Mouse (Mus musculus): ENCODE data around the gene Lrrc26.
A peak's percentile ranks its signal among the peaks of the same experiment; 100 is the strongest.
"Not testable (repeated sequence)": the region's sequence is repeated elsewhere in the genome, so short reads cannot be mapped to it uniquely, and the experiment has no call there.

The Lrrc26 gene

GRCm38 (mm10) chr2:25289651-25290050 is at the start of gene Lrrc26:
TSS of gene Lrrc26 (plus strand) at chr2:25289915.
- DNase-seq (ENCODE audit: low spot score in 2 of 2): no peak

DNA sequence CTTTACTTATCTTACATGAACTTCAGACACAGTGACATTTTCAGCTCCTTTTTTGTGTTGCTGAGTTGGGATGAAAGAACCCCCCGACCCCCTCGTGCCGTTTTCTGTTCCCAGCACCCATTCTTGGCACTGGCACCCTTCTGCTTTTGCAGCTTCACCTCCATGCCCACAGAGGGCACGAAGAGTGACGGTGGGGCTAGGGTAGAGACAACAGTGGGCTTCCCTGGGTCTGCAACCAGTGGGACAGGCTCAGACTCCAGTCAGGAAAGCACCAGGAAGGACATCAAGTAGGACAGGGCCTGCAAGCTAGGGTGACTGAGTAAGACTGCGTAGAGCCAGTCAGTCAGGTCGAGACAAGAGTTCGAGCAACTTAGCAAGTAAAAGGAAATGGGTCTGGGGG is 49.4 kb upstream of the Lrrc26 start:
- DNase-seq (ENCODE audit: low spot score in 2 of 2): no peak

DNA sequence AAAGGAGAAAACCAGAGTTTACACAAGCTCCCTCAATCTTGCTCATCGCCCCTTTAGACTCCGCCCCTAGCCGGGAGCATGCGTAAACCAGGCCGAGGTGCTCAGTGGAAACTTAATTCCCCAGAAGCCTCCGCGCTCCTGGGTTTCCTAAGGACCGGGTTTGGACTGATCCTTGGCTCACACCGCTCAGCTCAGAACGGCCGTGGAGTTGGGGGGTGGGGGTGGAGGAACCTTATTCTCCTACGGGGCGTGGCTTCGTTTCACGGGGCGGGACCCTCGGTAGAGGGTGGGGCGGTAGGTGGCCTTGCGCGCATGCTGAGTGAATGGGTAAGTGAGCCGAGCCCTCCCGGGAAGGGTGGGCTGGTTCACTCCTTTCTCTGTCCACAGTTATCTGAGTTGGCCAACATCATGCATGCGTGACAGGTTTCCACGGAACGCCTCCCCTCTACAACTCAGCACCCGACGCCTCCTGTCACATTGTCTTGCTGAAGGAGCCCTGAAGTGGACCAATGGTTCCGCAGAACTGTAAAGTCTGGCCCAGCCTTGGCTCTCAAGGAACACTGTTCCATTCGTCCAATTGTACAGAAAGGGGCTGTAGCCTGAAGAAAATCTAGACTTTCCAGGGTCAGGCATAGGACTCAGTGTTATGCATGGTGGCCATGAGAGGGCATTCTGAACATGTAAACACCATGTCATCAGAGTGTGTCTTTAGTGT is 48.8 kb upstream of the Lrrc26 start:
- no peak for DNase-seq (ENCODE audit: low spot score in 2 of 2)

DNA sequence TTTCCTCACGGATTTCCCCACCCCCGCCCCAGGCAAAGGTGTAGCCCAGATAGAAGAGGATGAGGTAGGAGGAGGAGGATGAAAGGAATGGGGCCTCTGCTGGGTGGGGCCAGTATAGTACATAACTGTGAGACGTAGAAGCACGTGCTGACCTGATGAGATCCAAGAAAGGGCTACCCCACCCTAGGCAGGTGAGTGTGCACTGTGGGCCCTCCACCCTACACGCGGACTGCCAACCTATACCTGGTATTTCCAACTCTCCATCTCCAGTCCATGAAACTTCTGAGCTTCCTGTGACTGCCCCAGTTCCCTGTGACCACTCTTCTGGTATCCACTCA is 48.3 kb upstream of the Lrrc26 start:
- DNase-seq (ENCODE audit: low spot score in 2 of 2): no peak

GRCm38 (mm10) chr2:25242101-25242506 is 47.6 kb upstream of the Lrrc26 start, which contains the start of the genes Rnf208 and Cysrt1:
TSS of gene Rnf208 (plus strand) at chr2:25242255.
TSS of gene Cysrt1 (minus strand) at chr2:25242452.
- DNase-seq (ENCODE audit: low spot score in 2 of 2): peak in 1 of 2 experiments; percentile 35

GRCm38 (mm10) chr2:25243342-25243741 is 46.4 kb upstream of the Lrrc26 start:
- DNase-seq (ENCODE audit: low spot score in 2 of 2): no peak

GRCm38 (mm10) chr2:25244144-25244543 is 45.6 kb upstream of the Lrrc26 start:
- DNase-seq (ENCODE audit: low spot score in 2 of 2): no peak

GRCm38 (mm10) chr2:25246183-25247072 is 43.3 kb upstream of the Lrrc26 start, which contains the start of gene AL732309.1:
TSS of gene AL732309.1 (minus strand) at chr2:25246863.
- no peak for DNase-seq (ENCODE audit: low spot score in 2 of 2)

DNA sequence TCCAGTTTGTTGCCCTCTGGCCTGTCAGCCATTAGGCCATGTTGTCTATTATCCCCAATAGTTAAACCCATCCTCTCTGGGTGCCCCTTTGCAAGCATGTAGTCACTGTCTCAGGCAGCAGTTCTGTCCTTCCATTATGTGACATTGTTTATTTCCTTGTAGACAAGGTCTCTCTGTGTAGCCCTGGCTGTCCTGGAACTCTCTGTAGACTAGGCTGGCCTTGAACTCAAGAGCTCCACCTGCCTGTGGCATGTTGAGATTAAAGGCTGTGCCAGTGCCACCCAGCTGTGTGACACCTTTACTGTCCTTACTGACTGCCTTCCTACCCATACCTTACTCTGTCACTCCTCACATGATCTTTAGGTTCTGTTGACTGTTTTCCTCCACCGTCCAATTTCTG is 37.4 kb upstream of the Lrrc26 start:
- DNase-seq (ENCODE audit: low spot score in 2 of 2): no peak

GRCm38 (mm10) chr2:25255284-25255779 is 34.4 kb upstream of the Lrrc26 start, which contains the start of gene Tmem203:
TSS of gene Tmem203 (plus strand) at chr2:25255439.
- peak; percentile 78 to 82 for DNase-seq (ENCODE audit: low spot score in 2 of 2)

- peak; percentile 40 to 68 for DNase-seq (ENCODE audit: low spot score in 2 of 2)
These were observed 33.1 kb upstream of the Lrrc26 start for GRCm38 (mm10) chr2:25256443-25257109.

- not testable (repeated sequence) for DNase-seq (ENCODE audit: low spot score in 2 of 2)
These were observed 32.5 kb upstream of the Lrrc26 start for GRCm38 (mm10) chr2:25257250-25257649.

- no peak for DNase-seq (ENCODE audit: low spot score in 2 of 2)
These were observed 30.8 kb upstream of the Lrrc26 start for GRCm38 (mm10) chr2:25258887-25259286.

DNA sequence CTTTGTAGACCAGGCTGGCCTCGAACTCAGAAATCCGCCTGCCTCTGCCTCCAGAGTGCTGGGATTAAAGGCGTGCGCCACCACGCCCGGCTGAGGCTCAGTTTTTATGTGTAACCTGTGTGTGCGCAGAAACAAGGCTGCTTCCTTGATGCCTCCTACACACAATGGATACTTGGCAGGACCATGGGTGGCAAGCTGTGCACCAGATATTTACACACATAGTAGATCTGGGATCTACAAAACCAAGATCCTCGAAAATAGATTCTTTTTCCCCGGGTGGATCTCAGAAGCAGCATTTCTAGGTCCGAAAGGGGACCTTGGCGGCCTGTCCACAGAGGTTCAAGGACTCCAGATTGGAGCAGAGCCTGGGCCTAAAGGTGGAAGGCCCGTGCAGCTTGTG is 27.8 kb upstream of the Lrrc26 start:
- DNase-seq (ENCODE audit: low spot score in 2 of 2): no peak

DNA sequence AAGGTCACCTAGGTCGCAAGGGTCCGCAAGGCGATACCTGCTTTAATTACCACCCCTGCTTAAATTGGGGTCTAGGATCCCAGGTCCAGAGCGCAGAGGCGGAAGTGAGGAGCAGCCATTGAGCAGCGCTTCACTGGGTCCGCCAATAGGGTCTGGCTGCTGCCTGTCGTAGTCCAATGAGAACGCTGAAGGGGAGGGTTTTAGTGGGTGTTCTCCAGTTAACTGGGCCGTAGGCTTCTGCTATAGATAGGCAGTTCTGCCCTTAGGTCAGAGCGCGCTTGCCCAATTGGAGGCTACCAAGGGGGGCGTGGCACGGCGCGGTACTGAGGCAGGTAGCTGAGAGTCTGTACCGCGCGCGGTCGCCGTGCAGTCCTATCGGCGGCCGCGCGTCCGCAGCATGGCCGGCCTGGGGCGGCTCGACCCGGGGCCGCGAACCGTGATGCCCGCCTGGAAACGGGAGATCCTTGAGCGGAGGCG is 27.4 kb upstream of the Lrrc26 start, which contains the start of gene Tprn:
Gene Tprn, plus strand, starts transcription at position 328 of the 477 bp plus-strand sequence.
- peak; percentile 92 to 94 for DNase-seq (ENCODE audit: low spot score in 2 of 2)

- peak; percentile 47 to 63 for DNase-seq (ENCODE audit: low spot score in 2 of 2)
These were observed 26.7 kb upstream of the Lrrc26 start for GRCm38 (mm10) chr2:25262795-25263622.

- DNase-seq (ENCODE audit: low spot score in 2 of 2): no peak
These were observed 26.0 kb upstream of the Lrrc26 start for GRCm38 (mm10) chr2:25263623-25264285.

DNA sequence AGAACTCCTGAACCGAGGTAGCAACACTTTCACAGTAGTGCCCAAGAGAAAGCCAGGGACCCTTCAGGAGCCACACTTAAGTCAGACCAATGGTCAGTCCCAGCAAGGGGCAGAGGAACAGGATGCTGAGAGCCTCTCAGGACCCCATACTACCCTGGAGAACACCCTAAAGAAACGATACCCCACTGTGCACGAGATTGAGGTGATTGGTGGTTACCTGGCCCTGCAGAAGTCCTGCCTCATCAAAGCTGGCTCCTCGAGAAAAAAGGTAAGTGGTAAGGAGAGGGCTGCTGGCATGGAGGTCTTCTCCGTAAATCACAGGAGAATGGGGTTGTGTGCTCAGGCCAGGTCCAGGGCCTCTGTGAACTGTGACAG is 25.4 kb upstream of the Lrrc26 start:
- no peak for DNase-seq (ENCODE audit: low spot score in 2 of 2)

GRCm38 (mm10) chr2:25264851-25265250 is 24.9 kb upstream of the Lrrc26 start:
- no peak for DNase-seq (ENCODE audit: low spot score in 2 of 2)

Measured in thymus, postnatal 10 days (tissue).